Mouse (Mus musculus): ENCODE measurements around the gene Kctd3. TPM values are rescaled to one million over a fixed set of nuclear protein-coding genes. Genes with fewer than 3 reads are reported as not detected.

The Kctd3 gene
- polyA plus RNA-seq, 1 experiment = 25.4 TPM

DNA sequence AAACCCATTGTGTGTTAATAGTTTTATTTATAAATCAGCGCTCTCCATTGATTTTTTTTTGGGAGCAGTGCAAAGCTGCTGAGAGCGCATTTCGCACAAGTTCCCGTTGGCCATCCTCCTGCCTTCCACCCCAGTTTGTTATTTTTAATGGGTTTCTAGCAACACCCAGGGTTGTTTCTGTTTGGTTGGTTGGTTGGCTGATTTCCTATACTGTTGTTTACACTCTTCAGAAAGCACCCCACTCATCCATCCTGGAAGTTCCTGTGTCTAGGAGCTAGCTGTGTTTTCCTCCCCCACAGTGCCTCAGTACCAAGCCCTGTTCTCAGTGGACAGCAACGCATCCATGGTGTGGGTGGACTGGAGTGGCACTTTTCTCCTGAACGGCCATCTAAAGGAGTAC is 56.5 kb downstream of the Kctd3 start:
- Histone ChIP-seq H3K27ac (ENCODE audit: insufficient read depth, low read length) (no peak overlapping the region), H3K4me3 (ENCODE audit: extremely low read depth, insufficient read depth, insufficient read length) (no peak overlapping the region), H3K27me3 (ENCODE audit: control insufficient read depth, insufficient read depth, low read length) (no peaks in the 10 kb centered on the region), H3K36me3 (ENCODE audit: control insufficient read depth, insufficient read depth, low read length) (no peaks in the 10 kb centered on the region), H3K4me1 (ENCODE audit: control insufficient read depth, insufficient read depth, insufficient read length) (no peaks in the 10 kb centered on the region)
- no peak for DNase-seq (ENCODE audit: low read depth in 1 of 2, low spot score in 2 of 2)
- TF ChIP-seq POLR2A (IDR thresholded peaks at IDR 0.05; ENCODE audit: low read depth, low read length) = no peak
- TF ChIP-seq CTCF (IDR thresholded peaks at IDR 0.05; ENCODE audit: extremely low read depth, insufficient read depth, insufficient read length, insufficient replicate concordance) = no peak
- WGBS = 92% methylated on average over 6 of the region's 6 CpGs

DNA sequence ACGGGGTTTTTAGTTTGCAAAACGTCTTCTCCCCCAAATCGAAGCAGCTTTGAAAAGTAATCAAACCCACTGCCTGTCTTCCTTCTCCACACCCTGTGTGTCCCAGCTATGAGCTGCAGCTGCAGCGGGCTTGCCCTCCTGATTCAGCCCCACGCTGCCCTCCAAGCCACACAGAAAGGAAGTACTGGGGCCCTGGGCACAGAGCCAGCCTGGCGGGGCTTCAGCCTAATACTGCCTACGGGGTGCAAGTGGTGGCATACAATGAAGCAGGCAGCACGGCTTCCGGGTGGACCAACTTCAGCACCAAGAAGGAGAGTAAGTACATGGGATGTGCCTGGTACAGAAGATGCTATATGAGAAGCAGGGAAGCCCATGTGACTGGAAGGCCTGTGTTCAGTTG is 59.4 kb downstream of the Kctd3 start:
- 11% methylated on average over 9 of the region's 9 CpGs for WGBS
- DNase-seq (ENCODE audit: low read depth in 1 of 2, low spot score in 2 of 2) = no peak
- TF ChIP-seq POLR2A (IDR thresholded peaks at IDR 0.05; ENCODE audit: low read depth, low read length) (no peak), CTCF (IDR thresholded peaks at IDR 0.05; ENCODE audit: extremely low read depth, insufficient read depth, insufficient read length, insufficient replicate concordance) (no peak)
- Histone ChIP-seq H3K36me3 (ENCODE audit: control insufficient read depth, insufficient read depth, low read length) (no peaks in the 10 kb centered on the region), H3K27ac (ENCODE audit: insufficient read depth, low read length) (no peak overlapping the region), H3K27me3 (ENCODE audit: control insufficient read depth, insufficient read depth, low read length) (no peaks in the 10 kb centered on the region), H3K4me1 (ENCODE audit: control insufficient read depth, insufficient read depth, insufficient read length) (no peaks in the 10 kb centered on the region), H3K4me3 (ENCODE audit: extremely low read depth, insufficient read depth, insufficient read length) (no peak overlapping the region)

DNA sequence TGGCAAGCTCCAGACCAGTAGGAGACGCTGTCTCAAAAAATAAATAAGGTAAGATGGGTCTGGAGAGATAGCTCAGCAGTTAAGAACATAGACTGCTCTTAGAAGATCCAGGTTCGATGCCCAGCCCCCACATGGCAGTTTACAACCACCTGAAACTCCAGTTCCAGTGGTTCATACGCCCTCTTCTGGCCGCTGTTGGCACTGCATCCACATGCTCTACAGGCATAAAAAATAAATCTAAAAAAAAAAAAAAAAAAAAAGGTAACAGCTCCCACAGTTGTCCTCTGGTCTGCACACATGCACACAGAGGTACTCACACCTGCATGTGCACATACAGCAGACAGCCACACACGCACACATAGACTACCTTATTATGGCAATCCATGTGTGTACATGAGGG is 59.8 kb downstream of the Kctd3 start:
- Histone ChIP-seq H3K4me3 (ENCODE audit: extremely low read depth, insufficient read depth, insufficient read length) (no peak overlapping the region), H3K27ac (ENCODE audit: insufficient read depth, low read length) (no peak overlapping the region), H3K36me3 (ENCODE audit: control insufficient read depth, insufficient read depth, low read length) (no peaks in the 10 kb centered on the region), H3K4me1 (ENCODE audit: control insufficient read depth, insufficient read depth, insufficient read length) (no peaks in the 10 kb centered on the region), H3K27me3 (ENCODE audit: control insufficient read depth, insufficient read depth, low read length) (no peaks in the 10 kb centered on the region)
- 63% methylated on average over 5 of the region's 5 CpGs for WGBS
- no peak for DNase-seq (ENCODE audit: low read depth in 1 of 2, low spot score in 2 of 2)
- no peak for TF ChIP-seq POLR2A (IDR thresholded peaks at IDR 0.05; ENCODE audit: low read depth, low read length)
- peak; percentile 12; the same call in 1 of the 2 replicates for TF ChIP-seq CTCF (IDR thresholded peaks at IDR 0.05; ENCODE audit: extremely low read depth, insufficient read depth, insufficient read length, insufficient replicate concordance)

DNA sequence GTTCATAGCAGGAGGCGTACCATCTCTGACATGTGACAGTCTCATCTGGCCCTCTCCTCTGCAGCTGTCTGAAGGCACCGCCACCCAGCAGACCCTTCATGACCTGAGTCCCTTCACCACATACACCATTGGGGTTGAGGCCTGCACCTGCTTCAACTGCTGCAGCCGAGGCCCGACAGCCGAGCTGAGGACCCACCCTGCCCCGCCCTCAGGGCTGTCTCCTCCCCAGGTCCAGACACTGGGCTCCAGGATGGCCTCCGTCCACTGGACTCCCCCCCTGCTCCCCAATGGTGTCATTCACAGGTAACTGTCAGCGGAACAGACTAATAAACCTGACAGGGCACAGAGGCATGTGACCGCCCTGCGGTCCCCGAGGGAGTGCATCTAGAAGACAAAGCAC is 60.8 kb downstream of the Kctd3 start:
- Histone ChIP-seq H3K4me1 (ENCODE audit: control insufficient read depth, insufficient read depth, insufficient read length) (no peaks in the 10 kb centered on the region), H3K27ac (ENCODE audit: insufficient read depth, low read length) (no peak overlapping the region), H3K36me3 (ENCODE audit: control insufficient read depth, insufficient read depth, low read length) (no peaks in the 10 kb centered on the region), H3K27me3 (ENCODE audit: control insufficient read depth, insufficient read depth, low read length) (no peaks in the 10 kb centered on the region), H3K4me3 (ENCODE audit: extremely low read depth, insufficient read depth, insufficient read length) (no peak overlapping the region)
- TF ChIP-seq CTCF (IDR thresholded peaks at IDR 0.05; ENCODE audit: extremely low read depth, insufficient read depth, insufficient read length, insufficient replicate concordance) = no peak
- TF ChIP-seq POLR2A (IDR thresholded peaks at IDR 0.05; ENCODE audit: low read depth, low read length) = no peak
- no peak for DNase-seq (ENCODE audit: low read depth in 1 of 2, low spot score in 2 of 2)
- WGBS = 89% methylated on average over 11 of the region's 11 CpGs

DNA sequence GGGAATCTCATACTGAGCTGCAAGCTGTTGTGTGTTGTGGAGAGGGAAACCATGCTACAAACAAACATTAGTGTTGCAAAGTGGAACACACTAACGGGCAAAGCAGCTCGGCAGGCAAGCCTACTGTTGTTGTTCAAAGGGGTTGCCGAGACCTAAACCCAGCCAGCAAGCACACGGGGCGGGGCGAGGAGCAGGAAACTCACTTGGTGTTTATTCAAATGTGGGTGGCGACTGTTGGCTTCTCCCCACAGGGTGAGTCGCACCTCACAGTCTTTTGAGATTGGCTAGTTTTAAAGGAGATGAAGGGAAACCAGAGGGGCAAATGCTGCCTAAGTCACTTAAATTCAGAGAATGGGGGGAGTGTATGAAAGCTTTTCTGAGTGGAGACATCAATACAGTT is 62.3 kb downstream of the Kctd3 start:
- DNase-seq (ENCODE audit: low read depth in 1 of 2, low spot score in 2 of 2) = no peak
- no peak overlapping the region for H3K27ac ChIP-seq (ENCODE audit: insufficient read depth, low read length)
- WGBS = 21% methylated on average over 8 of the region's 8 CpGs
- no peaks in the 10 kb centered on the region for H3K36me3 ChIP-seq (ENCODE audit: control insufficient read depth, insufficient read depth, low read length)
- H3K4me1 ChIP-seq (ENCODE audit: control insufficient read depth, insufficient read depth, insufficient read length) = no peaks in the 10 kb centered on the region
- no peak overlapping the region for H3K4me3 ChIP-seq (ENCODE audit: extremely low read depth, insufficient read depth, insufficient read length)
- TF ChIP-seq POLR2A (IDR thresholded peaks at IDR 0.05; ENCODE audit: low read depth, low read length) = no peak
- no peak for TF ChIP-seq CTCF (IDR thresholded peaks at IDR 0.05; ENCODE audit: extremely low read depth, insufficient read depth, insufficient read length, insufficient replicate concordance)
- H3K27me3 ChIP-seq (ENCODE audit: control insufficient read depth, insufficient read depth, low read length) = no peaks in the 10 kb centered on the region

DNA sequence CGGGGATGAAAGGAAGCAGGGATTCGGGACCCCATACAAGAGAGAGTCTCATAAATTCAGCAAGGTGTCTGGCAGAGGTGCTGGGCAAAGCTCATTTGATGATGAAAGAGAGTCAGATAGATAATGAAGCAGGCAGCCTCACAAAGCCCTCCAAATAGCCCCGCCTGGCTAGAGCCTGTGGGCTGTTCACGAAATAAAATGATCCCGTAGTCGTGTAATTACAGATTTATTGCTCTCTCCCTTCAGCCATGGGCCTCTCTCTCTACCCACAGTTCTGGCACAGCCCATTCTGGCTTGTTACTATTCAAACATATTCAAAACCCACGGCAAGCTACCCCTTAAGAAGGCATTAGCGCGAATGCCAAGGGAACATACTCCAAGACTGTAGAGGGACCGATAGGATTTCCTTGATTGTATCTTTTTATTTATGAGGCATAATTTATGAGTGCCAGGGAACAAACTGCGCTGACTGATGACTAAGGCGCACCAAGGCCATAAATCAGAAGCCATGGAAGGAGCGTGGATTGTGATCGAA is 70.3 kb downstream of the Kctd3 start:
- Histone ChIP-seq H3K4me1 (ENCODE audit: control insufficient read depth, insufficient read depth, insufficient read length) (no peaks in the 10 kb centered on the region), H3K27me3 (ENCODE audit: control insufficient read depth, insufficient read depth, low read length) (no peaks in the 10 kb centered on the region), H3K4me3 (ENCODE audit: extremely low read depth, insufficient read depth, insufficient read length) (no peak overlapping the region), H3K36me3 (ENCODE audit: control insufficient read depth, insufficient read depth, low read length) (no peaks in the 10 kb centered on the region), H3K27ac (ENCODE audit: insufficient read depth, low read length) (no peak overlapping the region)
- DNase-seq (ENCODE audit: low read depth in 1 of 2, low spot score in 2 of 2) = no peak
- WGBS = 81% methylated on average over 14 of the region's 14 CpGs
- no peak for TF ChIP-seq CTCF (IDR thresholded peaks at IDR 0.05; ENCODE audit: extremely low read depth, insufficient read depth, insufficient read length, insufficient replicate concordance)
